Mouse (Mus musculus) midbrain, embryonic 11.5 days (tissue): ENCODE measurements around the gene Pla2g1b. TPM values are rescaled to one million over a fixed set of nuclear protein-coding genes. Genes with fewer than 3 reads are reported as not detected.

Experiments used
- ATAC-seq: fragments of 200-750 bp; cut with Nextera tagmentation; 2 replicates; pipeline ENCODE4 v1.8.0; 2017; ENCODE audit warnings: moderate TSS enrichment, moderate library complexity; ENCODE audit not compliant: low FRiP score
- DNase-seq: peaks from one replicate; pipeline ENCODE4 v3.0.0; 2015; ENCODE audit warnings: low spot score; ENCODE audit errors: missing footprints
- H3K27ac ChIP-seq: fragments of 300-500 bp; sonication (generic); 2 replicates; pipeline ENCODE4 v1.5.1; 2014; ENCODE audit warnings: low read depth, low read length
- H3K27me3 ChIP-seq: fragments of 300-500 bp; sonication (generic); 2 replicates; pipeline ENCODE4 v1.6.1; 2014; ENCODE audit warnings: mild to moderate bottlenecking, low read length, moderate library complexity, mixed read lengths; ENCODE audit not compliant: control insufficient read depth, insufficient read depth
- H3K36me3 ChIP-seq: fragments of 300-500 bp; sonication (generic); 2 replicates; pipeline ENCODE4 v1.6.1; 2014; ENCODE audit warnings: mild to moderate bottlenecking, low read length, moderate library complexity, mixed read lengths; ENCODE audit not compliant: control insufficient read depth, insufficient read depth
- H3K4me1 ChIP-seq: fragments of 300-500 bp; sonication (generic); 2 replicates; pipeline ENCODE4 v1.6.1; 2014; ENCODE audit warnings: low read length; ENCODE audit not compliant: control insufficient read depth, insufficient read depth
- H3K4me2 ChIP-seq: fragments of 300-500 bp; sonication (generic); 2 replicates; pipeline ENCODE4 v1.6.1; 2014; ENCODE audit warnings: mild to moderate bottlenecking, moderate library complexity
- H3K4me3 ChIP-seq: fragments of 300-500 bp; sonication (generic); 2 replicates; pipeline ENCODE4 v1.5.1; 2014; ENCODE audit warnings: low read depth, low read length
- H3K9ac ChIP-seq: fragments of 300-500 bp; sonication (generic); 2 replicates; pipeline ENCODE4 v1.6.1; 2014; ENCODE audit warnings: low read length
- H3K9me3 ChIP-seq: fragments of 300-500 bp; sonication (generic); 2 replicates; pipeline ENCODE4 v1.6.1; 2016; ENCODE audit warnings: low read length; ENCODE audit not compliant: control insufficient read depth
- WGBS: fragments of 180-500 bp; shearing (Covaris S2); extraction: QIAGEN DNeasy Blood & Tissue Kit; methylation state at CpG from one replicate; pipeline ENCODE4 v1.1.7; 2014; 5-methylcytosine and 5-hydroxymethylcytosine counted together
- polyA plus RNA-seq: library from polyadenylated mRNA; unstranded; fragments of >200 nt; fragmentation: Nextera tagmentation; extraction: Ambion mirVana; gene quantifications from 2 replicates; pipeline ENCODE4 v1.2.1, GENCODE M21; 2014

Pla2g1b gene
- polyA plus RNA-seq, 1 experiment from 2014 or later, result not detected

DNA sequence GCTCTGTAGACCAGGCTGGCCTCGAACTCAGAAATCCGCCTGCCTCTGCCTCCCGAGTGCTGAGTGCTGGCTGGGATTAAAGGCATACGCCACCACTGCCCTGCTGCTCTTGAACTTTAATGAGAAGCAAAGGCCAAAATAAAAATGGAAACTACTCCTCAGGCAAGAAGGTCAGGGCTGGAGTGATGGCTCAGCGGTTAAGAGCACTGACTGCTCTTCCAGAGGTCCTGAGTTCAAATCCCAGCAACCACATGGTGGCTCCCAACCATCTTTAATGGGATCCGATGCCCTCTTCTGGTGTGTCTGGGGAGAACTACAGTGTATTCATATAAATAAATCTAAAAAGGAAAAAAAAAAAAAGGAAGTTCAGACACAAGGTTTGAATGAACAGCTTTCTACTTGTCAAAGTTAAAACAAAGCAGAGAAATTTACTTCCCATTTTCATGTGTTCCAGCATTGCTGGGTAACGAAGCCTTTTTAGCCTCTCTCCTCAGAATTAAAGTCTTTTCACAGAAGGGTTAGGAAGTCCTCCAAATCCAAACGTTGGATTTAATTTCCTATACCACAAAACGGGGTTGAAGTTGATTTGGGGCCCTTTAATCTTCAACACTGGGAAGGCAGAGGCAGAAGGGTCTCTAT is 22.0 kb downstream of the Pla2g1b start:
- no peak overlapping the region for H3K4me2 ChIP-seq
- no peak overlapping the region for H3K9ac ChIP-seq
- DNase-seq (no peak), ATAC-seq (no peak)
- no peaks in the 10 kb centered on the region for H3K27me3 ChIP-seq
- no peaks in the 10 kb centered on the region for H3K9me3 ChIP-seq
- WGBS, result 76% methylated on average over 9 of the region's 9 CpGs
- H3K4me3 ChIP-seq, result no peak overlapping the region
- H3K4me1 ChIP-seq, result peaks cover 20% of the 10 kb centered on the region
- H3K27ac ChIP-seq, result no peak overlapping the region
- H3K36me3 ChIP-seq, result no peaks in the 10 kb centered on the region

- ATAC-seq (peak; percentile 76), DNase-seq (peak; percentile 98)
- 1% methylated on average over 39 of the region's 39 CpGs for WGBS
- H3K4me3 ChIP-seq, result peak overlapping the region; percentile 19
- peak overlapping the region; percentile 36 for H3K4me2 ChIP-seq
- peak overlapping the region; percentile 100 for H3K27ac ChIP-seq
- H3K9me3 ChIP-seq, result no peaks in the 10 kb centered on the region
- no peaks in the 10 kb centered on the region for H3K27me3 ChIP-seq
- peaks cover 12% of the 10 kb centered on the region for H3K4me1 ChIP-seq
- no peaks in the 10 kb centered on the region for H3K36me3 ChIP-seq
- H3K9ac ChIP-seq, result peak overlapping the region; percentile 90
Observed at GRCm38 (mm10) chr5:115488841-115489698, 23.0 kb downstream of the Pla2g1b start.

GRCm38 (mm10) chr5:115489699-115490637 is 23.9 kb downstream of the Pla2g1b start:
- DNase-seq (peak; percentile 98), ATAC-seq (peak; percentile 86)
- Histone ChIP-seq H3K4me1 (peaks cover 12% of the 10 kb centered on the region), H3K27ac (peak overlapping the region; percentile 100), H3K9me3 (no peaks in the 10 kb centered on the region), H3K4me3 (peak overlapping the region; percentile 19), H3K27me3 (no peaks in the 10 kb centered on the region), H3K9ac (peak overlapping the region; percentile 90), H3K4me2 (peak overlapping the region; percentile 36), H3K36me3 (no peaks in the 10 kb centered on the region)
- under 1% methylated on average over 50 of the region's 50 CpGs for WGBS

GRCm38 (mm10) chr5:115490638-115491000 is 24.6 kb downstream of the Pla2g1b start:
- no peak overlapping the region for H3K27ac ChIP-seq
- no peaks in the 10 kb centered on the region for H3K27me3 ChIP-seq
- no peaks in the 10 kb centered on the region for H3K9me3 ChIP-seq
- WGBS, result 15% methylated on average over 8 of the region's 8 CpGs
- peaks cover 12% of the 10 kb centered on the region for H3K4me1 ChIP-seq
- no peak overlapping the region for H3K4me2 ChIP-seq
- no peaks in the 10 kb centered on the region for H3K36me3 ChIP-seq
- ATAC-seq (peak; percentile 3; the same call in 1 of the 2 replicates), DNase-seq (peak; percentile 95)
- H3K9ac ChIP-seq, result no peak overlapping the region
- no peak overlapping the region for H3K4me3 ChIP-seq

DNA sequence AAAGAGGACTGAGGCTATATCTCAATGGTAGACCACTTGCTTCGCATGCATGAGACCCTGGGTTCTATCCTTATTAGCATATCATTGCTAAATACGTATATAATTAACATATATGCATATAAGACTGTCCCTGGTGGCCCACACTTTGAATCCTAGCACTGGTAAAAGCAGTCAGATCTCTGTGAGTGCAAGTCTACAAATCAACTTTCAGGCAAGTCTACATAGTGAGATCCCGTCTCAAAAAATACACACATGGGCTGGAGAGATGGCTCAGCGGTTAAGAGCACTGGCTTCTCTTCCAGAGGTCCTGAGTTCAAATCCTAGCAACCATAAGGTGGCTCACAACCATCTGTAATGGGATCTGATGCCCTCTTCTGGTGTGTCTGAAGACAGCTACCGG is 25.0 kb downstream of the Pla2g1b start:
- H3K27ac ChIP-seq, result no peak overlapping the region
- H3K9me3 ChIP-seq, result no peaks in the 10 kb centered on the region
- WGBS, result 41% methylated on average over 5 of the region's 5 CpGs
- H3K4me3 ChIP-seq, result no peak overlapping the region
- ATAC-seq (no peak), DNase-seq (peak; percentile 85)
- H3K4me1 ChIP-seq, result peaks cover 12% of the 10 kb centered on the region
- no peak overlapping the region for H3K9ac ChIP-seq
- H3K27me3 ChIP-seq, result no peaks in the 10 kb centered on the region
- H3K4me2 ChIP-seq, result no peak overlapping the region
- no peaks in the 10 kb centered on the region for H3K36me3 ChIP-seq

GRCm38 (mm10) chr5:115491771-115492322 is 25.8 kb downstream of the Pla2g1b start:
- peak; percentile 91 for DNase-seq

GRCm38 (mm10) chr5:115492711-115493335 is 26.8 kb downstream of the Pla2g1b start:
- Histone ChIP-seq H3K9me3 (no peaks in the 10 kb centered on the region), H3K4me1 (peaks cover 12% of the 10 kb centered on the region), H3K4me3 (no peak overlapping the region), H3K9ac (no peak overlapping the region), H3K4me2 (no peak overlapping the region), H3K27me3 (no peaks in the 10 kb centered on the region), H3K27ac (no peak overlapping the region), H3K36me3 (no peaks in the 10 kb centered on the region)
- ATAC-seq (no peak), DNase-seq (no peak)
- 80% methylated on average over 6 of the region's 6 CpGs for WGBS

More at GRCm38 (mm10) chr5:115491771-115492322, 25.8 kb downstream of the Pla2g1b start:
- WGBS, result 6% methylated on average over 28 of the region's 28 CpGs
- H3K27me3 ChIP-seq, result no peaks in the 10 kb centered on the region
- peak overlapping the region; percentile 43 for H3K4me2 ChIP-seq
- peaks cover 12% of the 10 kb centered on the region for H3K4me1 ChIP-seq
- H3K9ac ChIP-seq, result peak overlapping the region; percentile 36; the same call in 1 of the 2 replicates
- no peaks in the 10 kb centered on the region for H3K9me3 ChIP-seq
- H3K4me3 ChIP-seq, result no peak overlapping the region
- no peak overlapping the region for H3K27ac ChIP-seq
- H3K36me3 ChIP-seq, result no peaks in the 10 kb centered on the region
- no peak for ATAC-seq

DNA sequence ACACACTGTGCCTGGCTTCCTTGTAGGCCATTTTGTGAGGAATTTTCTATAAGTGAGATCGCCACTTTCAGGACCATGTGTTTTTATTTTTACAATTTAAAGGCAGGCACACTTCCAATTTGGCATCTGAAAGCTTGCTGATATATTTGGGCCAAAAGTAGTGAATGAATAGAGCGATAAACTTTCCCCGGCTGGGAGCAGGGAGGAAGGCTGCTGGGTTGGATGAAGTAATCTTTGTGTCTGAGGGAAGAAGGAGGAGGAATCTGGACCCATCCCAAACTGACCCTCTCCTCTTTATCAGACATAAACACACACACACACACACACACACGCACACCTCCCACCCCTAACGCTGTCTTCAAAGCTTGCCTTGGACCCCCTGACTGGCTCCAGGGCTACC is 27.4 kb downstream of the Pla2g1b start:
- Histone ChIP-seq H3K4me1 (peaks cover 12% of the 10 kb centered on the region), H3K36me3 (no peaks in the 10 kb centered on the region), H3K9ac (no peak overlapping the region), H3K9me3 (no peaks in the 10 kb centered on the region), H3K4me2 (no peak overlapping the region), H3K27ac (no peak overlapping the region), H3K27me3 (no peaks in the 10 kb centered on the region), H3K4me3 (no peak overlapping the region)
- DNase-seq (peak; percentile 10), ATAC-seq (no peak)
- 78% methylated on average over 5 of the region's 5 CpGs for WGBS
